Mouse (Mus musculus) fibroblast of lung, adult 2 months (primary cell): Measurements from ENCODE around the gene Wdr95.

Experiments
- DNase-seq: peaks from one replicate; pipeline ENCODE4 v3.0.0-alpha.2; 2011; ENCODE audit warnings: low read depth

Gene Wdr95

DNA sequence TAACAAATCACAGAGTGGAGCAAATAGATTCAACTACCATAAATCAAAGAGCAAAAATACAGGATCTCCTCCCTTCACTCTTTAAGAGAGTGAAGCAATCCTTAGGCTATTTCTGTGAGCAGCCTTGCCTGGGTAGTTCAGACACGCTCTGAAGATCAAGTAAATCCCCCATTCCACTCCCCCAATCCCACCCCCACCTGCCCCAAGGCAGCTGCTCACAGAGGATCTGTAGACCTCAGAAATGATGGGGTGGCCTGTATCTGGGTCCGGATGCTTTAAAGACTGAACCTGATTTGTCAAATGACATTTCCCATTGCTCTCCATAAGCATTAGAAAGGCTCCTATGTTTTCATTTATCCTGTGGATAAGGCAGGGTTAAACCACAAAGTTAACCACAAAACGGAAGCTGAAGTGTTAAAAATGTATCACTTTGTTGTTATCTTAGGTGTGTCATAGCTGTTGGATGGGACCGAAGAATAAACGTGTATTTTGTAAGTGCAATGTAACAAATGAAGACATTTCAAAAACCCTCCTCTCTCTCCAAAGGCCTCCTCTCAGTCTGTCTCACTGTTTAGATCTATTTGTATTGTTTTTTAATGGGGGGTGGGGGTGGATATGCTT lies 54.3 kb downstream of the Wdr95 start:
- DNase-seq, result no peak

DNA sequence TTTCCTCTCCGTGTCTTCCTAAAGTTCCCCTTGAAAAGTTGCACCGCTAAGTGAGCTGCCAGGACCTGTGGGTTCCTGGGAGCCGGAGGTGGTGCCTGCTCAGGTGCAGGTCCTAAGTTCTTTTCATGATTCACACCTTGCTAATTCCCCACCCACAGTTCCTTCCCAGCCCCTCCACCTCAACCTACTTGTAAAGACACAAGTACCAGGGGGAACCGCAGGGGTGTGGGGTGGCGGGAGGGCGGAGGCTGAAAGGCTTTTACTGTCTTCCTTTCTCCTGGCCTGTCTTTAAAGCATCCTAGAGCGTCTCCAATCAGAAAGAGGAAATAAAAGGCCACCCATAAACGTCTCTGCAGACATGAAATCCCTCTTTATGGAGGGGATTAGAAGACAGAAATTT lies 55.0 kb downstream of the Wdr95 start:
- no peak for DNase-seq

DNA sequence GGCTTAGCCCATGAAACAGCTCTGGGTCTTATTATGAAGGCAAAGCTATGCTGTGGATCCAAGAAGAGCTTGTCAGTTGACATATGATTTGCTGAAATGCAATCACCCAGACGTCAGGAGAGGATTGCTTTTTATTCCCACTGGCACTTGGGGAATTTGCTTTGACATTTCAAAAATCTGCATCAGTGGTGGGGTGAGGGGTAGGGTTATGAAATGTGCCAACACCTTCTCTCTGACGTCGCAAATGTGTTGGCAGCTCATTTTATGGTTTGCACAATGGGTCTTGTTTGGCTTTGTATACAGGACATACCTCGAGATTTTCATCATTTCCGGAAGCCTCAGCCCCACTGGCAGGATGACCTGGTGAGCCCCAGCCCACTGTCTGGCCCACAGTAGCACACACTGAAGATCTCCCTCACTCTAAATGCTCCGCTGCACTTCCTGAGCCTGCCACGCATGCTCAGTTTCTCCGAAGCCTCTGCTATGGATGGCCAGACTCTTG lies 55.7 kb downstream of the Wdr95 start:
- DNase-seq, result peak; percentile 68

DNA sequence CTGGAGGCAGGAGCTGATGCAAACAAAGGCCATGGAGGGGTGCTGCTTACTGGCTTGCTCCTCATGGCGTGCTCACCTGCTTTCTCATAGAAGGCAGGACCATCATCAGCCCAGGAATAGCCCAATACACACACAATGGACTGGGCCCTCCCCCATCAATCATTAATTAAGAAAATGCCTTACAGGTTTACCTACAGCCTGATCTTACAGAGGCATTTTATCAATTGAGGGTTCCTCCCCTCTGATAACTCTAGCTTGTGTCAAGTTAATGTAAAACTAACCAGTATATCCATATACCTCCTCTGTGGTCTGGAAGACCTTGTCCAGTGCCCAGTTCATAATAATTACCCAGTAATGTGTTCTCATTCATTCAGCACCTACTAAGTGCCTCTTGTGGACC lies 56.8 kb downstream of the Wdr95 start:
- no peak for DNase-seq

DNA sequence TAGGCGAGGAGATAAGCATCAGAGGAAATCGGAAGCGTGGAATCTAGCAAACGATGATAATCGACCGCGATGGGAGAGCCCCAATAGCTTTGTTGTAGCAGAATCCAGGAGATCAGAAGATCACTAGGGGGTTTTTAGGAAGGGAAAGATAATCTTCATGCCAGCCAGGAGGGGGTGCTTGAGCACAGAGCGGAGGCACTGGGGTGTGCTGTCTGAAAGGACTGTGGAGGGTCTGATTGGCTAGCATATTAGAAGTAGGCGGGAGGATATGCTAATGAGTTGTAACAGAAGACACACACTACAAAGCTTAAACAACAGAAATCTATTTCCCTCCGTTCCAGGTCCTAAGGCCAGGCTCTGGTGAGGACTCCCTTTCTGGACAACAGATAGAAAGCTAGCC lies 57.4 kb downstream of the Wdr95 start:
- no peak for DNase-seq

DNA sequence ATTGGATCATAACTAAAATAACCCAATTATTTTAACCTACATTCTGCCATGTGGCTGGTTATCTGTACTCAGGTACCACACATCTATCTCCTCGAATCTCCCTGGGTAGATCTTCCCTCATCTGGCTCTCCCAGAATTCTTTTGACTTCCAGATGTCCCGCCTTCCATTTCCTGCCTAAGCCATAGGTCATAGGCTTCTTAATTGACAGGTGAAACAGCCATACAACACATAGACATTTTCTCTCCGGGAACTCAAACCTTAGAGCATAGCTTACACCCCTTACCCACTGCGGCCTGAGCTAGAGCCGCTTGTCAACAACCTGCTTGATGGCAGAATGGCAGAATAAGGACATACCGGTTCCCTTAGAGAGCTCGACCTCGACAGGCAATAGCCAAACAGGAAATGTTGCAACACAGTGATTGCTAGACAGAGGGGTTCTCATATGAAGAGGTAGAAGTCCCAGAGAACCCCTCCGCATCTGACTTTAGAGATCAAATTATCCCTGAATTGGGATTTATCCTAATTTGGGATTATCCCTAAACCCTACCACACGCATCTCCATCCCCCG lies 58.9 kb downstream of the Wdr95 start:
- DNase-seq, result no peak

DNA sequence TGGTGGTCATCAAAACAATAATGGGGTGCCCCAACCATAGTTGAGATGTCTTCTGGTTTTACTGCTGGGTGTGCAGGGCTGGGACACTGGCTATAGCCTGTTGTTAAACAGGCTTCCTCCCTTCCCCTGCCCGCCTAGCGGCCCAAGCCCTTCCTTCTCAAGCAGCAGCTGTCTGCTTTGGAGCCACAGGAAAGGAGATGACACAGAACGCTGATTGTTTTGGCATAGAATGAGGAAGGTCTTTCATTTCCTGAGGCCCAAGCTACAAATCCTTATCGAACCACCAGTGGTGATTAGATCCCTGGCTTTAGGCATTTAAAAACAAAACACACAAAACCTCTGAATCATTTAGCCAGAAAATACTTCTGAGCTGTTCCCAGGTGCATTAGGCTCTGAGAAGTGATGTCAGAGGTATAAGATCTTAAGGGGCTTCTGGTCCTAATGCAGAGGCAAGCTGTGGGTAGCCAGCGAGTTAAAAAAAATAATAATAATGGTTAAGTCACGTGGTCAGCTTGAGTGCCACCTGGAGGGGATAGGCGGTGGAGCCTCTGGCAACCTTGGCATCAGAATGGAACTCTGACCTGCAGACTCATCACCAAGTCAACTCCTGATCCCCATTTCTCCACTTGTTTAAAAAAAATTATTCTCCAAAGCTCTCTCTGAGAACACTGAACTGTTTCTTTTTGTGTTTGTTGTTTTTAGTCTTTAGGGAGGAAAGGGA lies 60.5 kb downstream of the Wdr95 start:
- no peak for DNase-seq

DNA sequence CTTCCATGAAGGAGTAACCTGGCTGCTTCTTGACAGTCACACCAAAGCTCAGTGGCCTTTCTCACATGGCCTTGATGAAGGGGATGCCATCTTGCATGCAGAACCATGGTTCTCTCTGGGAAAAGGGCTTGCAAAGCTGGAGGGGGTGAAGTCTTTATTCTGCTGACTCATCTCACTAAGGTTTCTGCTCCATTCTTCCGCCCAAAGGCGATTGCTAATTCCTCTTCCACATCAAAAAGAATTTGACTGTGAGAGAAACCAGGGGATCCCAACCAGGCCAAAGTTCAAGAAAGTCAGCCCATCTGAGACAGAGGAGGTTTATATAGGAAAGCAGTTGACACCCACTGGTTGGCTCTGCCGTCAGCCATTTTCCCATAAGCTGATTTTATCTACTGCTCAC lies 61.5 kb downstream of the Wdr95 start:
- DNase-seq, result no peak

DNA sequence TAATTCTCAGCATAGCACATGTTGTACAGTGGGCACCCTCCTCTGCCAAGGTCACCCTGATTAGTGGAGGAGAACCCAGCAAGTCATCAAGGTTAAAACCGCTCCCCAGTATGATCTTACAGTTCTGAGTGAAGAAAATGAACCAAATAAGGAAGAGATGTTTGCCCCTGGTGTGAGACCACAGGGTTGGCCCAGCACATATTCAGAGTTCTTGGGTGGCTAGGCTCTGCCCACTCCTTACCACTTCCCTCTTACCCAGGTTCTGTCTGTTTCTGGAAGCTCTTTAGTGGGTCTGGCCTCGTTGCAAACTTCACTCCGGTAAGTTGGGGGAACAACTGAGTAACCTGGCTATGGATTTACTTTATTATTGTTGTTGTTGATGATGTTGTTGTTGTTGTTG lies 65.7 kb downstream of the Wdr95 start:
- no peak for DNase-seq

DNA sequence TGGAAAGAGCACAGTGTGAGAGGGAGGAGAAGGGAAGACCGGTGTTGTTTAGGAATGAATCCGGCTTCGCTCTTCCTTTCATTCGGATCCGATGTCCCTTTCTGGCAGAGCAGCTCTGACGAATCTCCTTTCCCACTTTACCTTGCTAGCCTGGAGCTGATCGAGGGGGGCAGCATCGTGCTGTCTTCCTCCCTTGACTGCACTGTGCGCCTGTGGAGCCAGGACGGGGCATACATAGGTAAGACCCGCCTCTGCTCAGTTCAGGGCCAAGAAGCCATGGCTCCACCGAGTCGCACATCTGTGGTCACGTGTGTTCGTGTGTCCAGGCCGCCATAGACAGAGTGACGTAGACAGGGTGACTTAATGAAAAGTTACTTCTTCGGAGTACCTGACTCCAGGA lies 68.9 kb downstream of the Wdr95 start:
- no peak for DNase-seq

DNA sequence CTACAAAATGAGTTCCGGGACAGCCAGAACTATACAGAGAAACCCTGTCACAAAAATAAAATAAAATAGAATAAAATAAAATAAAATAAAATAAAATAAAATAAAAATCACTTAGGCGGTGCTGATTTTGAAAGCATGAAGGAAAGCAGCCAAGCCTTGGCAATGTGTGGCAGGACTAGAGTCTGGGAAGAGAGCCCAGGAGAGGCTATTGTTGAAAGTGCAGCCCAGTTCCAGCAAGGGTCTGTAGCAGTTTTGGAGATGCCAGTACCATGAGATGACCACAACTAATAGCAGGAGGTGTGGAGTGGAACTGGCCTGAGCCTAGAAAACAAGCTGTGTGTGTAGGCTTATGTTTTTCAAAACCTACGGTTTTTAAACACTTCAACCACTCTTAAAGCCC lies 73.5 kb downstream of the Wdr95 start:
- DNase-seq, result no peak

DNA sequence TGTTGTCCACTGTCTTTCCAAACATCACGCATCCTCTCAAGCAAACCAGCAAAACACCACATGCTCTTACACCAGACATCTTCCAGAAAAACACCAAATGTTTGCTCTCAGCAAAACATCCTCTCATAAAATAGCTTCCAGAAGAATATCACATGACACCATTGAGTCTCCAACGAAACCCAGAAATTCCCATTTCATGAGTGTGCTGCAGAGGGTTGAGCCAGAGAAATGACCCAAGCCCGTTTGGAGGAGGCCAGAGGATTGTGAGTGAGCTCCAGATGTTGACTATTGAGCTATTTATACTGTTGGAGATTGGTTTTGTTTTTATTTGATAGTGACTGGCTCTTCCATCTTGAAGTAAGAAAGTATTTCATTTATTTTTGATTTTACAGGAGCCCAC lies 74.8 kb downstream of the Wdr95 start:
- DNase-seq, result no peak

DNA sequence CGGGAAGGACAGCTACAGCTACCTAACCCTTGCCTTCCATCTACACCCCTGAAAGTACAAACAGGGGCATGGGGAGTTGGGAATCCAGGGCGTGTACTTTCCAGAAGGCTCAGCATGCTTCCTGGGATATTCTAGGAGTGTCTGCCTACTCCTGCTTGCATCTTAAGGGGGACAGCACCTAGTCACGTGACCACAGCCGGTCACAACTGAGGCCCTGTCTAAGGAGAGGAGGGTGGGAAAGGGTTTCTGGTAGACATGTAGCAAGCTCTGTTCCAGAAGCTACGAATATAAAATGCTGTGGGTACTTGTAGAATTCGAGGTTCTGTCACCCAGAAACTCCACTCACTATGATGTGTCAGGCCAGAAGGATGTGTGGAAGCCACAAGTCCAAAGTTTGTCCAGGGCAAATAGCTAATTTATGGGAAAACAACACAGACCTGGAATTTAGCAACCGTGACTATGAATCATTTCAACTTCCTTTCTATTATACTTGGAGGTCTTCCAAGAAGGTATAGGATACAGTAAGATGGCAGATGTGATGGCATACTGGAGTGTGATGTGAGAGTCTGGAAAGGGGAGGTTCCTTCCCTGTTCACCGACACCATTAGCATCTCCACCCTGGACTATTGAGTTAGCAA lies 78.7 kb downstream of the Wdr95 start:
- DNase-seq, result no peak

DNA sequence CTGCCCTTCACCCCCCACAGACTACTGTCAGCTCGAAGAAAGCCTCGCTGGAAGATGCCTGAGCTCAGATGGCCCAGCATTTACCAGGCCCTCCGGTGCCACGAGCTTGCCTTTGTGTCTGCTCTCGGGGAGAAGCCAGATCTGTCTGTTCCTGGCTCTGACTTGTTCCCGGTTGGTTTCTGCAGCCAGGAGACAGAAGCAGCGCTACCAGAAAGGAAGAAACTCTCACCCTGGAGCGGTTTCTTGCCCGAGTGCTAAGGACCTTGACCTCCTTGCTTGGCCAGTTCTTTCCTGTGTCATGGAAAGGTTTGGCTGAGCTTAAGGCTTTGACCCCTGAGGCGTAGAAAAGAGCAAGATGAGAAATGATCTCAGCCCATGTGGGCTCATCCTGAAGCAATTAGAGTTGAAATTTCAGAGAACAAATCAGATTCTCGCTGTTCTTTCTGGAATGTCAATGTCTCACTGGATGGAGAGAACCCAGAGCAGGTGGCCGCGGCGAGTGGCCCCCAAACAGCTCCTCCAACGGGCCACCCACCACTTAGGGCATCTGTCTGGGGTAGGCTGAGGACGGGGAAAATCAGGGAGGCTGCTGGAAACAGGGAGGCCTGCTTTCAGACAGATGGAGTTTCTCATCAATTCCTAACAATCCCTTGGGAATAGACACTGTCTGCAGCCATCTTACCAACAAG lies 83.1 kb downstream of the Wdr95 start:
- DNase-seq, result no peak

DNA sequence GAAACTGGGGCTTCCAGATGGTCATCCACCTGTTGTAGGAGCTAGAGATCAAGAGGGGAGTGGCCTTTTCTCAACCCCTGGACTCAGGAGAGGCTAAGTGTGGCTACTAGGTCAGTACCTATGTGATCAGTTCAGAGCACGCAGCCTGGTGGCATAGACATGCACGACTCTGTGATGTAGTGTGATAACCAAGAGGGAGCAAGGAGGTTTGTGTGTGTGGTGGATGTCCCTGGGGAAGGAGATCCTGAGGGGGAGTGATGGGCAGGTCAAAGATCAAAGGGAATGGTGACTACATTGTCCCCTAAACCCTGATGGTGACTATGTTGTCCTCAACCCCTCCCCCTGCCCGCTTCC lies 83.7 kb downstream of the Wdr95 start:
- no peak for DNase-seq

DNA sequence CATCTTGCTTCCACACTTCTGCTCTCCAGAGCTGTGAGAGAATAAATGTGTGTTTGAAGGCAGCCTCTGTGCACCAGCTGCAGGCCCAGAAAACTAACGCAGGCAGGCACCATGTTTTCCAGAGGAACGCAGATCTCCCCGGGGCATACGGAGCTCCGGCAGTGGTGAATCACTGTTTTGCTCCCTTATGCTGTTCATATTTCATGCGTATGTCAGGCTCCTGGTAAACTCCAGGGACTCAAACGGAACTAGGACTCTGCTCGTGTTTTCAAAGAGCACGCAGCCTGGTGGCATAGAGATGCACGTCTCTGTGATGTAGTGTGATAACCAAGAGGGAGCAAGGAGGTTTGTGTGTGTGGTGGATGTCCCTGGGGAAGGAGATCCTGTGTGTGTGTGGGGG lies 84.3 kb downstream of the Wdr95 start:
- no peak for DNase-seq

DNA sequence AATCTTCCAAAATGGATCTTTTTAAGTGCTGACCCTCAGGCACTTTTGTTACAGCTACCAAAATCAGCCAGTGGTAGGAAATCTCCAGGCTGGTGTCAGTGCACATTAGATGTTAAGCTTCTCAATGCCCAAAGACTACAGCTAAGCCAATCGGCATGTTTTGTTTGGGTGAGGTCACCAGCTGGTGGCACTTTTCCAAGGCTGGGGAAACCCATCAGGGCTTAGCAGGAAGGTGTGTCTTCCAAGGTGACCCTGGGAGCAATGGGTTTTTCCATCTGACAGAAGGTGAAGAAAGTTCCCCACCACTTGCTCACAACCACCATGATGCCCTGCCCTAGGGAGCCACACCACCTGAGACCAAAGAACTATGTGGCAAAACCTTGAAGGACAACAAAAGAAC lies 87.7 kb downstream of the Wdr95 start:
- no peak for DNase-seq

DNA sequence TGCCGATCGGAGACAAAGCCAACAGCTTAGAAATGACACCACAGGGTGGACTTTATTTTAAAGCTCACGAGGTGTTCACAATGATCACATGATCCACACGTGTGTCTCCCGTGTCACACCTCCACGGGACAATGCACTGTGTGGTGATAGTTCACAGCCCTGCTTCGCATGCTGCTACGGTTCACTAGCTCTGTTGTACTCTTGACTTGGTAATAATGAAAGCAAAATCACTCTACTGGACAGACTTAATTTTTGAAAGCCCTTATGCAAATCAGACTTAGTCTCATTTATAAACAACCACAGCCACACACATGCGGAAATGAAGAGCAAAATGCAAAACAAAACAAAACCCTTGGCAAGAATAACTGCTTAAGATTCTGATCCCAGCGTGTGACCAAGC lies 88.3 kb downstream of the Wdr95 start:
- DNase-seq, result no peak

DNA sequence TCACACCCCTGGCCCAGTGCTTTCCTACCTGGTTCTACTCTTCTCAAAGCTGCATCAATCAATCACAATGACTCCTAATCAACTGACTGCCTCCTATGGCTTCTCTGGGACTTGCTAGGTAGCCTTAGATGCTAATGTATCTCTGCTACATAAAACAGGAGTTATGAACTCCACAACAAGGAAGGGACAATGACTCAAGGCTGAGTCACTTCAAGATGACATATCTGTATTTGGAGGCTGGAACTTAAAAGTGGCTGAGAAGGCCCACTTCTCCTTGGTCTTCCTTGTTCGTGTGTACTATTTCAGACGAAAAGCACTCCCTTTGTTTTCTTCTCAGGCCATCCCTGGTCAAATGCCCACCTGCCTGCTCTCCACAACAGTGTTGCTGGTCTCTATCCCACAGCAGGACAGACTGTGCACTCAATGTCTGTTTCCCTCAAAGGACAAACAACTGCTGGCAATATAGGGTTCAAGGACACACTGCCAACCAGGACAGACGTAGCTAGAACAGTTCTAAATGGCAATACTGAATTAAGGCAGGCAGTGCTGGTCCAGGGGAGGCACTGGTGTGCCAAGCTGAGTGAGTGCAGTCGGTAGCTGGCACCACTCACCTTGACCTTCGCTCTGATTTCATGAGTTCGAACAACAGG lies 89.4 kb downstream of the Wdr95 start:
- DNase-seq, result no peak

DNA sequence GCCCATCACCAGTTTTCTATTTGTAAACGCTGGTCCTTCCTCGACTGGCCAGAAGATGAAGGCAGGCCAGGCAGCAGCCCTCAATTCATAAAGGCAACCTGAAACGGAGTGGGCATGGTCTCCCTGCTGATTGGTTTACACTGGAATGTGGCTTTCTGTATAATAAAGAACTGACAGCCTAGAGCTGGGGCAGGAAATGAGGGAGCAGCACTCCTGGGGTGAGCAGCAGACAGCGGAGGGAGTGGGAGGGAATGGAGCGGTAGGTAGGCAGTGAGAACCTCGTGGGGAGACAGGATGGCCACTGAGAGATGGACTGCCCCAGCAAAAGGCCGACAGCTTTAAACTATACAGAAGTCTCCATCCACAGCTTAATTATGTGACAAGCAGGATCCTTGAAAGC lies 93.7 kb downstream of the Wdr95 start:
- no peak for DNase-seq

DNA sequence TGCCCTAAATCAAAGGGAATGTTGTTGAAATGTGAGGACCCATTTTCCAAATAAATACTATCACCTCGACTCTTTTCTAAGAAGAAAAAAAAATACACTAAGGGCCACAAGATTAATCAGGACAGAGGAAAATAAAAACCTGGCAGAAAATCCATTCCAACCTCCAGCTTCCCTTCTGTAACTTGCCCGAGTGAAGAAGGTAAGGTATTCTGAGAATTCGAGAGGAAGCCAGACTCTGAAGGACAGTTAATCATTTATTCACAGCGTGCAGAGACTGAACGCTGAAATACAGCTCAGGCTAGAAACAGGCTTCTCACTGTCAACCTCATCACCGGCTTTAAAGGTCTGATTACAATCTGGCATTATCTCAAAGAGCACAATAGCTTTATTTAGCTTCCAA lies 94.2 kb downstream of the Wdr95 start:
- no peak for DNase-seq
